Mouse (Mus musculus) CH12.LX (cell line): ENCODE data around the gene Nxpe3. TPM values are rescaled to one million over a fixed set of nuclear protein-coding genes. Genes with fewer than 3 reads are reported as not detected.

Experiments used
- DNase-seq: peaks from one replicate; pipeline ENCODE4 v3.0.0-alpha.2; 2013; ENCODE audit errors: extremely low read depth
- H3K27ac ChIP-seq: 2 replicates; pipeline ENCODE4 v1.5.1; 2012; ENCODE audit warnings: low read depth, mild to moderate bottlenecking, control low read depth, moderate library complexity; ENCODE audit not compliant: insufficient read depth
- H3K27me3 ChIP-seq: replicated peaks from 2 replicates; pipeline ENCODE3; 2012; ENCODE audit warnings: inconsistent platforms
- H3K36me3 ChIP-seq, 2 experiments: replicated peaks in 1 of 2; 2 replicates each; pipeline versions ENCODE3 to v1.6.1; 2012; ENCODE audit warnings: inconsistent platforms in 1 of 2, low read length in 1 of 2, mild to moderate bottlenecking in 1 of 2, mixed read lengths in 1 of 2, moderate library complexity in 1 of 2; ENCODE audit not compliant: control insufficient read depth in 1 of 2, insufficient read depth in 1 of 2
- H3K4me1 ChIP-seq, 2 experiments: 2 replicates each; pipeline ENCODE4 v1.6.1; 2012; ENCODE audit warnings: inconsistent platforms in 1 of 2, moderate library complexity in 1 of 2; ENCODE audit not compliant: insufficient read depth in 2 of 2, control insufficient read depth in 1 of 2
- H3K4me2 ChIP-seq: 2 replicates; pipeline ENCODE4 v1.6.1; 2012; ENCODE audit warnings: low read depth, mild to moderate bottlenecking, control low read depth; ENCODE audit not compliant: poor library complexity, insufficient read depth, severe bottlenecking
- H3K4me3 ChIP-seq, 3 experiments: fragments of 150-350 bp in 1 of 3; sonication (generic) in 1 of 3; replicated peaks in 1 of 3; 2 replicates each; pipeline versions ENCODE3 to v1.5.1; 2011 to 2012; ENCODE audit warnings: low read depth in 2 of 3, low read length in 2 of 3, mild to moderate bottlenecking in 2 of 3, moderate library complexity in 2 of 3, control low read depth in 1 of 3, improper control_type of control experiment in 1 of 3, inconsistent platforms in 1 of 3, mixed read lengths in 1 of 3; ENCODE audit not compliant: poor library complexity in 1 of 3
- H3K79me2 ChIP-seq: replicated peaks from 2 replicates; pipeline ENCODE4 v1.6.1; 2012; ENCODE audit warnings: mild to moderate bottlenecking, moderate library complexity; ENCODE audit not compliant: control insufficient read depth, poor library complexity, insufficient read depth, severe bottlenecking; ENCODE audit errors: extremely low read depth
- H3K9ac ChIP-seq: 2 replicates; pipeline ENCODE4 v1.6.1; 2012; ENCODE audit warnings: low read depth, mild to moderate bottlenecking, control low read depth, moderate library complexity; ENCODE audit not compliant: insufficient read depth
- H3K9me3 ChIP-seq: replicated peaks from 2 replicates; pipeline ENCODE3; 2012; ENCODE audit warnings: low read length, inconsistent platforms, mixed read lengths
- CTCF ChIP-seq, 2 experiments: IDR thresholded peaks in 1 of 2; conservative IDR thresholded peaks in 1 of 2; 2 replicates each; pipeline ENCODE4 v1.5.1; 2011 to 2012; ENCODE audit warnings: low read depth in 2 of 2, low read length in 2 of 2, improper control_type of control experiment in 1 of 2, inconsistent platforms in 1 of 2, mild to moderate bottlenecking in 1 of 2, moderate library complexity in 1 of 2
- E2F4 ChIP-seq: IDR thresholded peaks from 2 replicates; pipeline ENCODE4 v1.6.1; 2011; ENCODE audit warnings: low read depth, low read length, improper control_type of control experiment; ENCODE audit not compliant: insufficient replicate concordance
- ELF1 ChIP-seq: IDR thresholded peaks from 2 replicates; pipeline ENCODE4 v1.6.1; 2014; ENCODE audit warnings: low read depth, mild to moderate bottlenecking, inconsistent platforms, low read length, improper control_type of control experiment
- EP300 ChIP-seq: IDR thresholded peaks from 2 replicates; pipeline ENCODE4 v1.6.1; 2011; ENCODE audit warnings: low read length, improper control_type of control experiment
- IRF4 ChIP-seq: IDR thresholded peaks from 2 replicates; pipeline ENCODE4 v1.6.1; 2014; ENCODE audit warnings: low read depth, mild to moderate bottlenecking, inconsistent platforms, low read length, improper control_type of control experiment
- KAT2A ChIP-seq: IDR thresholded peaks from 2 replicates; pipeline ENCODE4 v1.6.1; 2012; ENCODE audit warnings: low read length, improper control_type of control experiment, inconsistent platforms; ENCODE audit not compliant: insufficient replicate concordance
- MAFK ChIP-seq: IDR thresholded peaks from 2 replicates; pipeline ENCODE4 v1.6.1; 2011; ENCODE audit warnings: low read length, improper control_type of control experiment; ENCODE audit not compliant: insufficient replicate concordance
- MAZ ChIP-seq: IDR thresholded peaks from 2 replicates; pipeline ENCODE4 v1.6.1; 2012; ENCODE audit warnings: low read depth, mild to moderate bottlenecking, inconsistent platforms, low read length, improper control_type of control experiment, moderate library complexity
- MYC ChIP-seq: IDR thresholded peaks from 2 replicates; pipeline ENCODE4 v1.6.1; 2011; ENCODE audit warnings: low read depth, mild to moderate bottlenecking, improper control_type of control experiment, low read length
- NRF1 ChIP-seq: IDR thresholded peaks from 2 replicates; pipeline ENCODE4 v1.6.1; 2014; ENCODE audit warnings: low read depth, mild to moderate bottlenecking, inconsistent platforms, low read length, improper control_type of control experiment, moderate library complexity
- RAD21 ChIP-seq: IDR thresholded peaks from 2 replicates; pipeline ENCODE4 v1.6.1; 2011; ENCODE audit warnings: low read depth, mild to moderate bottlenecking, low read length, improper control_type of control experiment, moderate library complexity
- SMC3 ChIP-seq: IDR thresholded peaks from 2 replicates; pipeline ENCODE4 v1.6.1; 2011; ENCODE audit warnings: low read depth, low read length, improper control_type of control experiment
- TBP ChIP-seq: conservative IDR thresholded peaks from 2 replicates; pipeline ENCODE4 v1.6.1; 2011; ENCODE audit warnings: low read depth, low read length, improper control_type of control experiment
- TCF12 ChIP-seq: IDR thresholded peaks from 2 replicates; pipeline ENCODE4 v1.6.1; 2014; ENCODE audit warnings: low read depth, mild to moderate bottlenecking, inconsistent platforms, low read length, improper control_type of control experiment
- USF1 ChIP-seq: IDR thresholded peaks from 2 replicates; pipeline ENCODE4 v1.6.1; 2014; ENCODE audit warnings: low read depth, mild to moderate bottlenecking, inconsistent platforms, low read length, improper control_type of control experiment
- USF2 ChIP-seq: conservative IDR thresholded peaks from 2 replicates; pipeline ENCODE4 v1.6.1; 2011; ENCODE audit warnings: low read depth, low read length, improper control_type of control experiment
- ZKSCAN1 ChIP-seq: IDR thresholded peaks from 2 replicates; pipeline ENCODE4 v1.6.1; 2012; ENCODE audit warnings: low read depth, inconsistent platforms, low read length, improper control_type of control experiment, borderline replicate concordance
- ZNF384 ChIP-seq: IDR thresholded peaks from 2 replicates; pipeline ENCODE4 v1.6.1; 2012; ENCODE audit warnings: low read depth, low read length, improper control_type of control experiment, inconsistent platforms
- dilution Hi-C: fragments of 300-500 bp; cut with MboI; formaldehyde crosslinking; loops from 2 replicates; pipeline ENCODE4 v1.14.3; 2020; ENCODE audit warnings: low sequenced_read_pairs; ENCODE audit not compliant: extremely low pct_unique_long_range_greater_than_20kb, extremely low pct_ligation_motif_present
- in situ Hi-C: fragments of 300-500 bp; cut with MboI; formaldehyde crosslinking; loops from 3 replicates; pipeline ENCODE4 v1.14.3; 2019; ENCODE audit warnings: low sequenced_read_pairs, low pct_ligation_motif_present, low pct_unique_long_range_greater_than_20kb, mixed read lengths
- polyA plus RNA-seq: library from polyadenylated mRNA; unstranded; fragments of >175 nt; gene quantifications from 2 replicates; pipeline ENCODE4 v1.2.1, GENCODE M21; 2012; ENCODE audit warnings: low read depth; ENCODE audit not compliant: insufficient read length
- total RNA-seq, 2 experiments: library from RNA; depleted of rRNA; stranded (reverse); fragments of 300-350 nt in 1 of 2; fragments of >200 nt in 1 of 2; gene quantifications; 2 replicates each; pipeline ENCODE4 v1.2.3; 2012 to 2014

Nxpe3 gene
- total and polyA plus RNA-seq, 3 experiments: 5.4 to 12.3 (median 10.6) TPM

GRCm38 (mm10) chr16:55889451-55889850, 5.6 kb downstream of the Nxpe3 start:
- H3K9ac ChIP-seq: no peak overlapping the region
- peaks cover 27 to 59% of the 10 kb centered on the region in 2 experiments for H3K36me3 ChIP-seq
- dilution Hi-C loops (no loop called here), in situ Hi-C loops (no loop called here)
- H3K27ac ChIP-seq: no peak overlapping the region
- DNase-seq: no peak
- TF ChIP-seq ZNF384: no peak
- TF ChIP-seq RAD21: no peak
- peak in 1 of 2 experiments; percentile 32; a peak in 2 of 4 replicates for TF ChIP-seq CTCF (conservative IDR thresholded peaks at IDR 0.05 in 1 of 2, IDR thresholded peaks at IDR 0.05 in 1 of 2; ENCODE audit: low read depth in 2 of 2, low read length in 2 of 2)
- TF ChIP-seq ELF1: no peak
- no peak for TF ChIP-seq EP300
- H3K79me2 ChIP-seq: peaks cover 27% of the 10 kb centered on the region
- no peaks in the 10 kb centered on the region for H3K27me3 ChIP-seq
- H3K4me1 ChIP-seq: peaks cover 7 to 75% of the 10 kb centered on the region in 2 experiments
- H3K4me3 ChIP-seq: no peak overlapping the region
- H3K4me2 ChIP-seq: no peak overlapping the region
- H3K9me3 ChIP-seq: no peaks in the 10 kb centered on the region

- H3K27me3 ChIP-seq: no peaks in the 10 kb centered on the region
- no peak overlapping the region for H3K4me3 ChIP-seq
- peaks cover 7 to 76% of the 10 kb centered on the region in 2 experiments for H3K4me1 ChIP-seq
- H3K9ac ChIP-seq: no peak overlapping the region
- in situ Hi-C loops (no loop called here), dilution Hi-C loops (no loop called here)
- 0 out of 2 replicates have a peak overlapping the region, but pooled peaks have one; percentile 63 for H3K27ac ChIP-seq
- H3K79me2 ChIP-seq: peaks cover 19% of the 10 kb centered on the region
- H3K9me3 ChIP-seq: no peaks in the 10 kb centered on the region
- H3K36me3 ChIP-seq: peaks cover 32 to 67% of the 10 kb centered on the region in 2 experiments
- H3K4me2 ChIP-seq: no peak overlapping the region
- DNase-seq: no peak
- TF ChIP-seq IRF4 (no peak), TCF12 (no peak), USF2 (no peak), USF1 (no peak), KAT2A (no peak), MAZ (no peak), NRF1 (no peak), TBP (no peak), MYC (no peak), ZNF384 (no peak), E2F4 (no peak), SMC3 (no peak), ZKSCAN1 (no peak), EP300 (no peak), MAFK (no peak), CTCF (conservative IDR thresholded peaks at IDR 0.05 in 1 of 2, IDR thresholded peaks at IDR 0.05 in 1 of 2; ENCODE audit: low read depth in 2 of 2, low read length in 2 of 2) (no peak)
- TF ChIP-seq, all 38 proteins: peak for 0
Observed at GRCm38 (mm10) chr16:55888584-55888960, 6.5 kb downstream of the Nxpe3 start.
